Mouse (Mus musculus) ES-E14 (cell line): ENCODE results near the gene Tmem39a. TPM values are rescaled to one million over a fixed set of nuclear protein-coding genes. Genes with fewer than 3 reads are reported as not detected.

Experiments used
- DNase-seq: peaks from one replicate; pipeline ENCODE4 v3.0.0-alpha.2; 2013; ENCODE audit warnings: low read depth, low spot score
- H3K27ac ChIP-seq: 2 replicates; pipeline ENCODE4 v1.5.1; 2012; ENCODE audit warnings: low read depth, mild to moderate bottlenecking, low read length, moderate library complexity, mixed read lengths; ENCODE audit not compliant: poor library complexity, insufficient read depth, severe bottlenecking
- H3K36me3 ChIP-seq: 2 replicates; pipeline ENCODE4 v1.6.1; 2012; ENCODE audit warnings: mild to moderate bottlenecking, low read length, moderate library complexity, mixed read lengths; ENCODE audit not compliant: control insufficient read depth, poor library complexity, insufficient read depth, severe bottlenecking
- H3K4me1 ChIP-seq, 2 experiments: fragments of 150-350 bp in 1 of 2; sonication (generic) in 1 of 2; 2 replicates each; pipeline ENCODE4 v1.6.1; 2012; ENCODE audit warnings: low read length in 2 of 2, mild to moderate bottlenecking in 1 of 2, mixed read lengths in 1 of 2; ENCODE audit not compliant: control insufficient read depth in 2 of 2, insufficient read depth in 2 of 2, poor library complexity in 1 of 2
- H3K4me3 ChIP-seq, 2 experiments: fragments of 150-350 bp in 1 of 2; sonication (generic) in 1 of 2; 2 replicates each; pipeline ENCODE4 v1.5.1; 2012; ENCODE audit warnings: low read length in 2 of 2, low read depth in 1 of 2, mild to moderate bottlenecking in 1 of 2, mixed read lengths in 1 of 2; ENCODE audit not compliant: insufficient read depth in 1 of 2, poor library complexity in 1 of 2, severe bottlenecking in 1 of 2
- H3K9ac ChIP-seq: 2 replicates; pipeline ENCODE4 v1.6.1; 2012; ENCODE audit warnings: low read depth, mild to moderate bottlenecking, low read length, mixed read lengths; ENCODE audit not compliant: poor library complexity, insufficient read depth, severe bottlenecking
- H3K9me3 ChIP-seq: fragments of 150-350 bp; sonication (generic); 2 replicates; pipeline ENCODE4 v1.6.1; 2012; ENCODE audit warnings: low read depth, mild to moderate bottlenecking, low read length; ENCODE audit not compliant: control insufficient read depth, insufficient read depth
- CHD2 ChIP-seq: IDR thresholded peaks from 2 replicates; pipeline ENCODE4 v1.6.1; 2014; ENCODE audit warnings: mild to moderate bottlenecking, low read depth, low read length, inconsistent platforms
- HCFC1 ChIP-seq: IDR thresholded peaks from 2 replicates; pipeline ENCODE4 v1.6.1; 2012; ENCODE audit warnings: low read length, inconsistent platforms, borderline replicate concordance; ENCODE audit not compliant: insufficient read depth
- MAFK ChIP-seq: IDR thresholded peaks from 2 replicates; pipeline ENCODE4 v1.6.1; 2014; ENCODE audit warnings: mild to moderate bottlenecking, low read depth, low read length, inconsistent platforms; ENCODE audit not compliant: insufficient read depth
- ZC3H11A ChIP-seq: IDR thresholded peaks from 2 replicates; pipeline ENCODE4 v1.6.1; 2012; ENCODE audit warnings: low read depth, mild to moderate bottlenecking, inconsistent platforms, low read length, borderline replicate concordance
- ZNF384 ChIP-seq: IDR thresholded peaks from 2 replicates; pipeline ENCODE4 v1.6.1; 2012; ENCODE audit warnings: low read depth, low read length, inconsistent platforms
- in situ Hi-C, 2 experiments: fragments of 600-800 bp; cut with MboI; formaldehyde crosslinking; loops; one replicate each; pipeline ENCODE4 v1.15.1; 2025; ENCODE audit warnings: low sequenced_read_pairs in 2 of 2, inconsistent platforms in 1 of 2; ENCODE audit not compliant: unreplicated experiment in 2 of 2
- total RNA-seq: library from RNA; depleted of rRNA; stranded (reverse); fragments of 300-350 nt; gene quantifications from 2 replicates; pipeline ENCODE4 v1.2.3, GENCODE M21; 2012

Tmem39a gene
- total RNA-seq, 1 experiment, result 124 TPM

DNA sequence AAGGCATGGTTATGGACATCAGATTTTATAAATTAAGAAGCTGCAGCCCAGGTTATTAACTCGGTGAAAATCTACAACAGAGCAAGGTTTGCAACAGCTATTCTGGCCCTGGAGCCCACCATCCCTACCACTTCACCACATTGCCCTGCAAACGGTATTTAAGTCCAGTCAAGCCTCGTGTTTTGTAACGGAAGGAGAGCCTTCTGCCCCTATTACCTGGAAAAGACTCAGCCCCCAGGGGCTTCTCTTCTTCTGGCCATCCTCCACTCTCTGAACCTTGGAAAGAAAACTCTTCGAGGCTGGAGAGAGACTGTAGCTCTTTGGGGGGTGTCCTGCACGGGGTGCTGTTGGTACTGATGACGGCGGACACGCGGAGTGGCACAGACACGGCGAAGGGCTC, 50.2 kb downstream of the Tmem39a start:
- Histone ChIP-seq H3K9ac (peak overlapping the region; percentile 40; the same call in 1 of the 2 replicates), H3K27ac (no peak overlapping the region), H3K36me3 (no peaks in the 10 kb centered on the region), H3K4me1 (0 out of 4 replicates have a peak, but pooled peaks cover 0 to under 1% of the 10 kb centered on the region in 2 experiments), H3K9me3 (no peaks in the 10 kb centered on the region), H3K4me3 (peak overlapping the region; percentile 43 to 45)
- TF ChIP-seq HCFC1 (no peak), ZNF384 (no peak), MAFK (no peak), CHD2 (no peak), ZC3H11A (no peak)
- in situ Hi-C loops, result no loop called here
- DNase-seq, result no peak

DNA sequence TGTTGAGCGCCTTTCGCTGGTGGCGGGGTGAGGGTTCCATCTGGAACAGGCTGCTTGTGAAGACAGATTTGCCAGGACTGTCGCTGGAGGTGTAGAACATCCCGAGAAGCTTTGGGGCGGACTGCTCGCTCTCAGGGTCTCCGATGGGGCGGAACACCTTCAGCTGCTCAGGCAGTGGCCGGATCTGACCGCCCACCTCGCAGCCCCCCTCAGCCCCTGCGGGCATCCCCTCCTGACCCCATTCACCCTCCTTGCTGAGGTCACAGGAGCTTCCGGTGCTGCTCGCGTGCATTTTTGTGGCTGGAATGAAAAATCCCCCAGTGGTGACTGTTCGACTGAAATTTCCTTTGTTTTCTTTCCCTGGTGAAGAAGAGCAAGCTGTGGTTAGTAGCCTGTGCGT, 50.6 kb downstream of the Tmem39a start:
- TF ChIP-seq ZNF384, result no peak
- no peak for TF ChIP-seq CHD2
- TF ChIP-seq HCFC1, result no peak
- no peak for TF ChIP-seq MAFK
- no peak for TF ChIP-seq ZC3H11A
- in situ Hi-C loops, result no loop called here
- Histone ChIP-seq H3K4me1 (no peaks in the 10 kb centered on the region), H3K36me3 (no peaks in the 10 kb centered on the region), H3K9me3 (no peaks in the 10 kb centered on the region), H3K9ac (peak overlapping the region; percentile 40), H3K4me3 (peak overlapping the region; percentile 43 to 45), H3K27ac (no peak overlapping the region)
- no peak for DNase-seq

GRCm38 (mm10) chr16:38612646-38613045, 54.1 kb downstream of the Tmem39a start:
- no peaks in the 10 kb centered on the region for H3K36me3 ChIP-seq
- in situ Hi-C loops, result no loop called here
- no peak overlapping the region for H3K9ac ChIP-seq
- no peak overlapping the region for H3K27ac ChIP-seq
- H3K4me1 ChIP-seq, result no peaks in the 10 kb centered on the region
- no peak for TF ChIP-seq CHD2
- H3K9me3 ChIP-seq, result no peaks in the 10 kb centered on the region
- DNase-seq, result no peak
- H3K4me3 ChIP-seq, result no peak overlapping the region

DNA sequence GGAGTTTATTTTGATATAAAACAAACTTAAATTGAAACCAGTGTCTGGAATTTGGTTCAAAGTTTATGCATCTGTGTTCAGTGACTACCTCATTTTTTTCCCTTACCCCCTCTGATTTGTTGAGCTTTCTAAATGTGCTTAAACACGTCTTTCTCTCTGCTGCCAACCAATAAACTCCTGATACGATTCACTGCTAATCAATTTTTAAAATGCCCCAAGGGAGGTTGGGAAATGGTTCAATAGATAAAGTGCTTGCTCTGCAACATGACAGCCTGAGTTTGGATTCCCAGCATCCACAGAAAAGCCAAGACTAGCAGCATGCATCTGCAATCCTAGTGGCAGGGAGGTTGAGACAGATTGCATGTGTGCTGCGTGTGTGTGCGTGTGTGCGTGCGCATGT, 55.1 kb downstream of the Tmem39a start:
- in situ Hi-C loops, result no loop called here
- Histone ChIP-seq H3K9ac (no peak overlapping the region), H3K4me1 (no peaks in the 10 kb centered on the region), H3K36me3 (no peaks in the 10 kb centered on the region), H3K27ac (no peak overlapping the region), H3K4me3 (no peak overlapping the region), H3K9me3 (no peaks in the 10 kb centered on the region)
- DNase-seq, result no peak
- TF ChIP-seq CHD2 (no peak), MAFK (no peak), HCFC1 (no peak), ZC3H11A (no peak), ZNF384 (no peak)

GRCm38 (mm10) chr16:38617977-38618376, 59.5 kb downstream of the Tmem39a start:
- DNase-seq, result no peak
- Histone ChIP-seq H3K27ac (no peak overlapping the region), H3K9ac (no peak overlapping the region), H3K36me3 (no peaks in the 10 kb centered on the region), H3K4me3 (no peak overlapping the region), H3K4me1 (no peaks in the 10 kb centered on the region), H3K9me3 (no peaks in the 10 kb centered on the region)
- no peak for TF ChIP-seq ZC3H11A
- TF ChIP-seq MAFK, result no peak
- no peak for TF ChIP-seq HCFC1
- TF ChIP-seq CHD2, result no peak
- TF ChIP-seq ZNF384, result no peak
- in situ Hi-C loops, result no loop called here
